14 mouse cellular contexts compared by ENCODE assay signal in genomic region chr4:155854991-155855390, GRCm38 (mm10).
"Had no signal": no experiment of that assay in that cellular context is flagged by ENCODE, and none has a peak within 500 bp of the region (broad histone marks: within the 10 kb centered on the region; RNA-seq: fewer than 3 reads in every experiment).

No protein-coding gene starts in this region.

- ATAC-seq: lung, postnatal 0 days; midbrain, embryonic 15.5 days had no signal

- H3K27me3 ChIP-seq: liver, embryonic 13.5 days; megakaryocyte, embryonic 14.5 days; midbrain, embryonic 15.5 days; neural tube, embryonic 13.5 days had no signal

- H3K9ac ChIP-seq: liver, embryonic 13.5 days; lung, embryonic 14.5 days; midbrain, embryonic 15.5 days; neural tube, embryonic 13.5 days had no signal

- H3K4me2 ChIP-seq: liver, embryonic 13.5 days; lung, embryonic 14.5 days; midbrain, embryonic 15.5 days; neural tube, embryonic 13.5 days had no signal

- H3K9me3 ChIP-seq: liver, embryonic 13.5 days; megakaryocyte, embryonic 14.5 days; midbrain, embryonic 10.5 days; midbrain, embryonic 15.5 days; neural tube, embryonic 13.5 days had no signal

- H3K4me3 ChIP-seq: left cerebral cortex, adult 2 months; liver, embryonic 13.5 days; megakaryocyte, embryonic 14.5 days; midbrain, embryonic 10.5 days; midbrain, embryonic 15.5 days; neural tube, embryonic 13.5 days had no signal

- H3K27ac ChIP-seq: kidney, postnatal 0 days; left cerebral cortex, adult 2 months; liver, embryonic 13.5 days; midbrain, embryonic 10.5 days; midbrain, embryonic 15.5 days; neural tube, embryonic 13.5 days had no signal

- DNase-seq: kidney, adult 18-20 months; kidney, postnatal 36 days; layer of hippocampus, postnatal 36 days; liver, embryonic 13.5 days; lung, embryonic 14.5 days; thymus, adult 18-20 months; thymus, postnatal 36 days had no signal
